Mouse (Mus musculus) ovary, adult 10 weeks (tissue): ENCODE results near the gene Tlcd2. TPM values are rescaled to one million over a fixed set of nuclear protein-coding genes. Genes with fewer than 3 reads are reported as not detected.

Experiments used
- polyA plus RNA-seq: library from polyadenylated mRNA; stranded (reverse); fragments of 350-450 nt; fragmentation: Illumina TruSeq; extraction: RNeasy Lipid Tissue Mini Kit (QIAGEN cat#74804); gene quantifications from one replicate; pipeline ENCODE4 v1.2.3, GENCODE M21; 2014

Tlcd2 gene
- polyA plus RNA-seq = 26.7 TPM

DNA sequence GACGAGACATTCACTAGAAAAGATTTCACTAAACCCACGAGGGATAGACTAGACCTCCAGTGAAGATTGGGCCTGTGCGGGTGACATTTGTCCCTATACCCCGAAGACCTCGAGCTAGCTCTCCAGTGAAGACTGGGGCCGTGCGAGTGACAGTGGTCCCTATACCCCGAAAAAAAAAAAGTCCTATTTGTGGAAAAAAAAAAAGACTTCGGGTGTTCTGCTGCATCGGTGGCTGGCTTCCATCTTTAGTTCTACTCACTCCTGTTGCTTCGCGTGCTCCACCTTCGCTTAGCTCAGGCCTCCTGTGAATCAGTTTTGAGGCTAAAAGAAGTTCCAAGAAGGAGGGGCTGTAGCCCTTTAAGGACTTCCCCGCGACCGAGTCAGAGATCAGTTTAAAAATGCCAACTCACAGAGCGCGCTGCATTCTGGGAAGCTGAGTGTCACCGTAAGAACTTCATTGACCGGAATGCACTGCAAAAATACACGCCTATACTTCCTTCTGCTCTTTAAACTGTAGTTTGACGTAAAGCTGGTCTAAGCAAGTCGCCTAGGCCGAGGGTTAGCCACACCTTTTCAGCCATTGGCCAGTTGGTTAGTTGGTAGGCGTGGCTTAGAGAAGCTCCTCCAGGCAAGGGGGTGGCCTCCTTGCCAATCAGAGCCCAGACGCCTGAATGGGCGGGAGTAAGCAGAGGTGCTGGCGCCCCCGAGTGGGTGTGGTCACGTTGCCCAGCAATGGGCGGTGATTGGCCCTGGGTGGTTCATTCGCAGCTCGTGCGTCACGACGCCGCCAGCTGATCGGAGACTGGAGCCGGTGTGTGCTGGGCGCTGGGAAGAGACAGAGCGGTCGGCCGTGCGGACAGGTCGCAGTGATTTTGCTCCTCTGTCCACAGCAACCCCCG is at the start of gene Tlcd2:
TSS of gene Tlcd2 (plus strand) at position 872 of the 899 bp plus-strand sequence.

GRCm38 (mm10) chr11:75422013-75422792 is 39.3 kb upstream of the Tlcd2 start, which contains the start of gene Serpinf1:
TSS of gene Serpinf1 (minus strand) at chr11:75422701.

DNA sequence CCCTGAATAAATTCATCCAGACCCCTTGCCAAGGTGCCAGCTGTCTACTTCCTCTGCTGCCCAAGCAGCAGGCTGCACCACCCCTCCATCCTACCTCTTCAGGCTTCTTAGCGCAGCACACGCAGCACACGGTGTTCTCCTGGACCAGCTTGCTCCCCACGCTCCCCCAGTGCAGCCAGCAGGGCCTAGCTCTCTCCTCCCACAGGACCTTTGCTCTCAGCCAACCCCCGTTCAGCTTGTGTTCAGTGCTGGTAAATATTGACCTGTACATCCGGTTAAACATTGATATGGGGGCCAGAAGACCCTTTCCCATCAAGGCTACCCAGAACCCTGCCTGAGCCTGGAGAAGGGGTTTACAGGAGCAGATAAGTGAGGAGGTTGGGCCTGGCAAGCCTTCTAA is 22.2 kb upstream of the Tlcd2 start, which contains the start of gene Serpinf2:
TSS of gene Serpinf2 (minus strand) at position 229 of the 400 bp plus-strand sequence.

GRCm38 (mm10) chr11:75453991-75454930 is 7.3 kb upstream of the Tlcd2 start, which contains the start of gene Wdr81:
TSS of gene Wdr81 (minus strand) at chr11:75454717.

GRCm38 (mm10) chr11:75486601-75487285 is 25.2 kb downstream of the Tlcd2 start, which contains the start of gene Prpf8:
TSS of gene Prpf8 (plus strand) at chr11:75486816.

DNA sequence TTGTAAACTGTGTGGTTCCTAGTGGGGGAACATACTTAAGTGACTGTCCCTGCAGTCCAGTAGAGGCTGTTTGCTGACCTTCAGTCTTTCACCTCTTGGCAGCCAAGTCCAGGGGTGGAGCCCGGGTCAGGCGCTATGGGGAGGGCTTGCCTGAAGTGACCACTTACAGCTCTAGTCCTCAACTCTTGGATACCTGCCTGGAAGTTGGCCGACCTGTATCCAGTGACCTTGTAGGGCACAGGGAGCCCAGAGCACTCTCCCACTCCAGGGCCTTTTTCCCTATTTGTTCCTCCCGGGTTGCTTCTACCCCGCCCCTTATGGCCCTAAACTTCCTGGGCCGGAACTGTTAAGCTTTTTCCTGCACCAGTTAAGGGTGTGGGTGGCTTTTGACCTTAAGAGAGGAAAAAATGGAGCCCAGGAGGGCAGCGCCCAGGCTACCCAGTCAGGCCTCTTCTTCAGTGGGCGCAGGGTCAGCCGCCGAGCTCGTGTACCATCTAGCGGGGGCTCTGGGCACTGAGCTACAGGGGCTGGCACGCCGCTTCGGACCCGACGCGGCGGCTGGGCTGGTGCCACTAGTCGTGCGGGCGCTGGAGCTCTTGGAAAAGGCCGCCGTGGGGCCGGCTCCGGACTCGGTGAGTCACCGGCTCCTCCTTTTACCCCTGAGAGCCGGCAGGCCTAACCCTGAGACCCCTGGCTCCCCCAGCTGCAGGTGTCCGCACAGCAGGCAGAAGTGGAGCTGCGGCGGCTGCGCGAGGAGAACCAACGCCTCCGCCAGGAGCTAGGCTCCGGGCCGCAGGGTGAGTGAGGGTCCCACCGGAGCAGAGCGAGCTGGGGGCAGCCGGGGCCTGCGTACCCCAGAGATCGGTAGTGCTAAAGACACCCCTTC is 48.5 kb downstream of the Tlcd2 start, which contains the start of gene Rilp:
TSS of gene Rilp (plus strand) at position 354 of the 886 bp plus-strand sequence.

GRCm38 (mm10) chr11:75513336-75513735 is 51.8 kb downstream of the Tlcd2 start, which contains the start of gene Scarf1:
TSS of gene Scarf1 (plus strand) at chr11:75513540.

Other genes with a start within 250 kb of the Tlcd2 start
- 66.2 TPM for gene Rpa1, start 113.4 kb upstream of the Tlcd2 start, polyA plus RNA-seq
- gene Smyd4, start 113.3 kb upstream of the Tlcd2 start, polyA plus RNA-seq = 5.6 TPM
- gene Serpinf1, start 39.0 kb upstream of the Tlcd2 start, polyA plus RNA-seq = 25.7 TPM
- gene Serpinf2, start 22.1 kb upstream of the Tlcd2 start, polyA plus RNA-seq = not detected
- not detected for gene Wdr81, start 7.0 kb upstream of the Tlcd2 start, polyA plus RNA-seq
- 62.0 TPM for gene Prpf8, start 25.1 kb downstream of the Tlcd2 start, polyA plus RNA-seq
- gene Rilp, start 48.4 kb downstream of the Tlcd2 start, polyA plus RNA-seq = not detected
- not detected for gene Scarf1, start 51.8 kb downstream of the Tlcd2 start, polyA plus RNA-seq
- 3.3 TPM for gene Slc43a2, start 70.0 kb downstream of the Tlcd2 start, polyA plus RNA-seq
- gene Pitpna, start 126.4 kb downstream of the Tlcd2 start, polyA plus RNA-seq = 193 TPM
- 43.8 TPM for gene Inpp5k, start 169.3 kb downstream of the Tlcd2 start, polyA plus RNA-seq
- gene Myo1c, start 188.8 kb downstream of the Tlcd2 start, polyA plus RNA-seq = 7.8 TPM
- 257 TPM for gene Crk, start 217.5 kb downstream of the Tlcd2 start, polyA plus RNA-seq